Mouse (Mus musculus) layer of hippocampus, adult 18-20 months (tissue): ENCODE data around the gene Gtf3c1. TPM values are rescaled to one million over a fixed set of nuclear protein-coding genes. Genes with fewer than 3 reads are reported as not detected.

ENCODE experiments used
- DNase-seq, 2 experiments: peaks; one replicate each; pipeline ENCODE4 v3.0.0; 2022; ENCODE audit warnings: low spot score in 2 of 2
- total RNA-seq, 2 experiments: library from RNA; stranded (reverse); gene quantifications; 2 replicates each; pipeline ENCODE4 v1.2.3; 2021

Gene Gtf3c1
- total RNA-seq, 2 experiments from 2014 or later = 102 to 107 TPM

GRCm38 (mm10) chr7:125597083-125597482 is 110.5 kb downstream of the Gtf3c1 start:
- DNase-seq = no peak

GRCm38 (mm10) chr7:125596406-125596805 is 111.2 kb downstream of the Gtf3c1 start:
- no peak for DNase-seq

- DNase-seq = no peak
Observed at GRCm38 (mm10) chr7:125593831-125594230, 113.7 kb downstream of the Gtf3c1 start.

Other genes with a start within 250 kb of the Gtf3c1 start
- 10 to 100 TPM; 14.2 to 15.9 TPM for gene Nsmce1, start 216.2 kb downstream of the Gtf3c1 start, total RNA-seq
- 1 to 10 TPM; 4.0 to 4.7 TPM for gene Il4ra, start 155.7 kb downstream of the Gtf3c1 start, total RNA-seq
- gene Il21r, start 104.4 kb downstream of the Gtf3c1 start, total RNA-seq = 1 to 10 TPM; 1.1 to 1.3 TPM
- gene D430042O09Rik, start 108 bp upstream of the Gtf3c1 start, total RNA-seq = 10 to 100 TPM; 28.4 to 29.5 TPM